Mouse (Mus musculus) bone marrow macrophage, adult 2 months (primary cell): ENCODE results near the gene Sowahb.

Experiments used
- CTCF ChIP-seq: IDR thresholded peaks from 2 replicates; pipeline ENCODE4 v1.5.1; 2012; ENCODE audit warnings: low read depth, mild to moderate bottlenecking, low read length, moderate library complexity
- POLR2A ChIP-seq: IDR thresholded peaks from 2 replicates; pipeline ENCODE4 v1.6.1; 2012; ENCODE audit warnings: mild to moderate bottlenecking, low read depth, low read length, borderline replicate concordance

- TF ChIP-seq CTCF (no peak), POLR2A (no peak)
Observed at GRCm38 (mm10) chr5:93000060-93000459, 44.8 kb downstream of the Sowahb start.
